Mouse (Mus musculus): ENCODE measurements around the gene Ms4a10. TPM values are rescaled to one million over a fixed set of nuclear protein-coding genes. Genes with fewer than 3 reads are reported as not detected.

Gene Ms4a10
- not detected in 2 replicates for polyA plus RNA-seq (2014; fragmentation: Nextera tagmentation; extraction: Ambion mirVana)

DNA sequence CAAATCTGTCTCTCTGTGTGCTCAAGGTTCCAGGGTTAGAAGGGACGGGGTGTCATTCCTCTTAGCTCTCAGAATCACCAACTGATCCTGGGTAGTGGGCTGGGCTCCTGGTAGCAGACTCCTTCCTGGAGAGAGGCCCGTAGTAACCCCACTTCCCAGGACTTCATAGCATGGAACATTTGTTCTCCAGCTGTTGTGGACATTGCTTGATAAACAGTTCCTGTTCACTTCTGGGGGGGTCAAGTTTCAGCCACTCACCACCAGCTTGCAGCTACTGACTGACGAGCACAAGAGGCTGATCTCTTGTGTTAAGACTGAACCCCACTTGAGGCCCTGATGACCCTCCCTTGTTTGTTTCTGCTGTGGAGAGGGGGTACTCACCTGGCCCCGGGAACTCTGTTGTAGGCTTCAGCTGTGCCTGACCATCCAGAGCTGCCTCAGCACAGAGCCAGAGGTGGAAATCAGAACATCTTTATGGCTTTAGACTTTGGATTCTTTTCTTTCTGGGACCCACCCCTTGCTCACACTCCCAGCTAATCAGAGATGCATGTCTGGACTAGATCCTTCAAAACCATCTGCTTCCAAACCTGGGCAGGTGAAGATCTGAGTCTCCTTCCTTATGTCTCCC lies at the start of gene Ms4a10:
Gene Ms4a10, minus strand, starts transcription at position 433 of the 628 bp plus-strand sequence.
- no peaks in the 10 kb centered on the region for H3K27me3 ChIP-seq (ENCODE audit: control insufficient read depth, insufficient read depth, low read length)
- no peak within 1 kb of the TSS for H3K4me3 ChIP-seq (ENCODE audit: control insufficient read depth in 1 of 2, insufficient read depth in 1 of 2, low read depth in 1 of 2, low read length in 2 of 2)
- no peak for ATAC-seq (ENCODE audit: insufficient number of reproducible peaks, insufficient read depth, low FRiP score, low read depth)
- no peak within 1 kb of the TSS for H3K27ac ChIP-seq (replicated peaks in 1 of 2; ENCODE audit: control insufficient read depth in 1 of 2, insufficient read depth in 1 of 2, low read depth in 2 of 2, low read length in 2 of 2)
- H3K9ac ChIP-seq (ENCODE audit: low read length), result no peak within 1 kb of the TSS
- no peaks in the 10 kb centered on the region for H3K36me3 ChIP-seq (ENCODE audit: control insufficient read depth, insufficient read depth, low read length)
- WGBS, result 23% methylated on average over 4 of the region's 4 CpGs
- H3K4me1 ChIP-seq (ENCODE audit: control insufficient read depth in 2 of 2, insufficient read depth in 2 of 2, low read length in 2 of 2), result no peaks in the 10 kb centered on the region; a peak in 3 of 4 replicates
- no peak within 1 kb of the TSS for H3K4me2 ChIP-seq (ENCODE audit: low read length)
- H3K9me3 ChIP-seq (ENCODE audit: control insufficient read depth, low read length), result peaks cover 8% of the 10 kb centered on the region

DNA sequence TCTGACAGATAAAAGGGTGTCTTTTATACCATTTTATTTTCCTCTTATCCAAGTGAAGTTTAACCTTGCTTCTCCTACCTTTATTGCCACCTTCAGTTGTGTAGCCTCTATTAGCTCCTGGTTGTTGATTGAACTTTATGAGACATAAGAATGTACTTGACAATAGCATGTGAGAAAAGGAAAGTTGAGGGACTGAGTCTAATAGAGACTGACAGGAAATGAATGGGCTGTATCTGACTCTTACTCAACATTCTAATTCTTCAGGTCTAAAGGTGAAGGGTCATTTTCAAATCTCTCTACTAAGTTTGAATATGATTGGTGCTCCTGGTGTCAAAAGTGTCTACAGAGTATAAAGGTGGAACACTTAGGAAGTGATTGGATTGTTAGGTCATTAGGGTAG lies 47.9 kb upstream of the Ms4a10 start:
- Histone ChIP-seq H3K4me2 (ENCODE audit: low read length) (no peak overlapping the region), H3K4me1 (ENCODE audit: control insufficient read depth in 2 of 2, insufficient read depth in 2 of 2, low read length in 2 of 2) (no peaks in the 10 kb centered on the region), H3K36me3 (ENCODE audit: control insufficient read depth, insufficient read depth, low read length) (no peaks in the 10 kb centered on the region), H3K27ac (replicated peaks in 1 of 2; ENCODE audit: control insufficient read depth in 1 of 2, insufficient read depth in 1 of 2, low read depth in 2 of 2, low read length in 2 of 2) (no peak overlapping the region), H3K4me3 (ENCODE audit: control insufficient read depth in 1 of 2, insufficient read depth in 1 of 2, low read depth in 1 of 2, low read length in 2 of 2) (no peak overlapping the region), H3K27me3 (ENCODE audit: control insufficient read depth, insufficient read depth, low read length) (no peaks in the 10 kb centered on the region), H3K9me3 (ENCODE audit: control insufficient read depth, low read length) (no peaks in the 10 kb centered on the region), H3K9ac (ENCODE audit: low read length) (no peak overlapping the region)
- no peak for ATAC-seq (ENCODE audit: insufficient number of reproducible peaks, insufficient read depth, low FRiP score, low read depth)

DNA sequence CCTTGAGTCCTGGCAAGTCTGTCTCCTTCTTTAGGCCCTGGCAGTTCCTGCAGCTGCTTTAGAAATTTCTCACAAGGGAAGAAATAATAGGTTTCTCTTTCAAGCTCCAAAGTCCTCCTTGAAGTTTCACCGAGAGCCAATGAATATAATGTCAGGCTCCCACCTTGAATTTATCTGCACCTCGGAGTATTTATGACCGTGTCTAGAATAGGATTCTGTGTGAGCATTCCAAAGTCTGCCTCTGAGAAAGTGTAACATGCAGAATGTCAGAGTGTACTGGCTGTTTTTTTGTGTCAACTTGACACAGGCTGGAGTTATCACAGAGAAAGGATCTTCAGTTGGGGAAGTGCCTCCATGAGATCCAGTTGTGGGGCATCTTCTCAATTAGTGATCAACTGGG lies 43.4 kb upstream of the Ms4a10 start, which contains the start of gene Ms4a18:
Gene Ms4a18, minus strand, starts transcription at position 141 of the 400 bp plus-strand sequence.
- 77% methylated on average over 3 of the region's 3 CpGs for WGBS
- Histone ChIP-seq H3K9me3 (ENCODE audit: control insufficient read depth, low read length) (no peaks in the 10 kb centered on the region), H3K27me3 (ENCODE audit: control insufficient read depth, insufficient read depth, low read length) (no peaks in the 10 kb centered on the region), H3K9ac (ENCODE audit: low read length) (no peak within 1 kb of the TSS), H3K36me3 (ENCODE audit: control insufficient read depth, insufficient read depth, low read length) (no peaks in the 10 kb centered on the region), H3K4me3 (ENCODE audit: control insufficient read depth in 1 of 2, insufficient read depth in 1 of 2, low read depth in 1 of 2, low read length in 2 of 2) (no peak within 1 kb of the TSS), H3K4me1 (ENCODE audit: control insufficient read depth in 2 of 2, insufficient read depth in 2 of 2, low read length in 2 of 2) (no peaks in the 10 kb centered on the region), H3K4me2 (ENCODE audit: low read length) (no peak within 1 kb of the TSS), H3K27ac (replicated peaks in 1 of 2; ENCODE audit: control insufficient read depth in 1 of 2, insufficient read depth in 1 of 2, low read depth in 2 of 2, low read length in 2 of 2) (no peak within 1 kb of the TSS)
- no peak for ATAC-seq (ENCODE audit: insufficient number of reproducible peaks, insufficient read depth, low FRiP score, low read depth)

GRCm38 (mm10) chr19:11017251-11017650 lies 42.8 kb upstream of the Ms4a10 start:
- H3K9ac ChIP-seq (ENCODE audit: low read length), result no peak overlapping the region
- no peak overlapping the region for H3K4me3 ChIP-seq (ENCODE audit: control insufficient read depth in 1 of 2, insufficient read depth in 1 of 2, low read depth in 1 of 2, low read length in 2 of 2)
- ATAC-seq (ENCODE audit: insufficient number of reproducible peaks, insufficient read depth, low FRiP score, low read depth), result no peak
- H3K27me3 ChIP-seq (ENCODE audit: control insufficient read depth, insufficient read depth, low read length), result no peaks in the 10 kb centered on the region
- H3K4me2 ChIP-seq (ENCODE audit: low read length), result no peak overlapping the region
- 63% methylated on average over 2 of the region's 2 CpGs for whole genome bisulfite sequencing
- H3K27ac ChIP-seq (replicated peaks in 1 of 2; ENCODE audit: control insufficient read depth in 1 of 2, insufficient read depth in 1 of 2, low read depth in 2 of 2, low read length in 2 of 2), result no peak overlapping the region
- H3K9me3 ChIP-seq (ENCODE audit: control insufficient read depth, low read length), result no peaks in the 10 kb centered on the region
- no peaks in the 10 kb centered on the region for H3K4me1 ChIP-seq (ENCODE audit: control insufficient read depth in 2 of 2, insufficient read depth in 2 of 2, low read length in 2 of 2)
- H3K36me3 ChIP-seq (ENCODE audit: control insufficient read depth, insufficient read depth, low read length), result no peaks in the 10 kb centered on the region

DNA sequence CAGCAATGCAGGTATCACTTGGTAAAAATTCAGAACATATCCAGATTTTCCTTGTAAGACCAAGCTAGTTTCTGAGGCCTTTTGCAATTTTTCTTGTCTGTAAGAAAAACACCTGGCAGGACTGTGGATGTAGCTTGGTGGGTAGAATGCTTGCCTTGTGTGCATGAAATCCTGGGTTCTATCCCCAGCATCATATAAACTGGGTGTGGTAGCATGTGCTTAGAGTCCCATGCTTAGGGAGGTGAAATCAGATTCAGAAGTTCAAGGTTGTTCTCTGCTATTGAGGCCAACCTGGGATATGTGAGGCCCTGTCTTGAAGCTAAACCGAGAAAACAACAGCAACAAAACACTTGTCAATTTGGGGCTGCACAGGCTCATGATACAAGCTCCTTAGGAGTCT lies 41.5 kb upstream of the Ms4a10 start:
- Histone ChIP-seq H3K27me3 (ENCODE audit: control insufficient read depth, insufficient read depth, low read length) (no peaks in the 10 kb centered on the region), H3K27ac (replicated peaks in 1 of 2; ENCODE audit: control insufficient read depth in 1 of 2, insufficient read depth in 1 of 2, low read depth in 2 of 2, low read length in 2 of 2) (no peak overlapping the region), H3K9ac (ENCODE audit: low read length) (no peak overlapping the region), H3K4me2 (ENCODE audit: low read length) (no peak overlapping the region), H3K4me3 (ENCODE audit: control insufficient read depth in 1 of 2, insufficient read depth in 1 of 2, low read depth in 1 of 2, low read length in 2 of 2) (no peak overlapping the region), H3K36me3 (ENCODE audit: control insufficient read depth, insufficient read depth, low read length) (no peaks in the 10 kb centered on the region), H3K4me1 (ENCODE audit: control insufficient read depth in 2 of 2, insufficient read depth in 2 of 2, low read length in 2 of 2) (no peaks in the 10 kb centered on the region), H3K9me3 (ENCODE audit: control insufficient read depth, low read length) (no peaks in the 10 kb centered on the region)
- WGBS, result 80% methylated on average over 1 of the region's 1 CpGs
- ATAC-seq (ENCODE audit: insufficient number of reproducible peaks, insufficient read depth, low FRiP score, low read depth), result no peak

GRCm38 (mm10) chr19:11015468-11015867 lies 41.0 kb upstream of the Ms4a10 start:
- Histone ChIP-seq H3K27me3 (ENCODE audit: control insufficient read depth, insufficient read depth, low read length) (no peaks in the 10 kb centered on the region), H3K9me3 (ENCODE audit: control insufficient read depth, low read length) (no peaks in the 10 kb centered on the region), H3K9ac (ENCODE audit: low read length) (no peak overlapping the region), H3K36me3 (ENCODE audit: control insufficient read depth, insufficient read depth, low read length) (no peaks in the 10 kb centered on the region), H3K27ac (replicated peaks in 1 of 2; ENCODE audit: control insufficient read depth in 1 of 2, insufficient read depth in 1 of 2, low read depth in 2 of 2, low read length in 2 of 2) (no peak overlapping the region), H3K4me3 (ENCODE audit: control insufficient read depth in 1 of 2, insufficient read depth in 1 of 2, low read depth in 1 of 2, low read length in 2 of 2) (no peak overlapping the region), H3K4me1 (ENCODE audit: control insufficient read depth in 2 of 2, insufficient read depth in 2 of 2, low read length in 2 of 2) (no peaks in the 10 kb centered on the region), H3K4me2 (ENCODE audit: low read length) (no peak overlapping the region)
- no peak for ATAC-seq (ENCODE audit: insufficient number of reproducible peaks, insufficient read depth, low FRiP score, low read depth)

DNA sequence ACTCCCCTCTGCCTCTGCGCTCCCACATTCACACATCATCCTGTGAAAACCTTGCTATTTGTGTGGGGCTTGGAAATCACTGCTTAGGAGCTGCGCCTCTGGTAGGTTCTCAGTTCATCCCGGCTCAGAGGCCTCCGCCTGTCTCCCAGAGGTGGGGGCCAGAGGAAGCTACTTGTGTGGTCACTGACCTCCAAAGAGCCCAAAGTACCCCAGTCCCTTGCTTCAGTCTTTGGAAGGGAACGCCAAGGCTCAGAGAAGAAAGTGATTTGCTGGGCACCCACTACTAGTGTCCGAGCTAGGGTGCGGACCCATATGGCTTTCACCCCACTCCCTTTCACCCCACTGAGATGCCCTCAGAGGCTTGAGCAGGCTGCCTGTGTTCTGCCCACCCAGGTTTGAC lies 18.7 kb upstream of the Ms4a10 start, which contains the start of gene Ms4a15:
Gene Ms4a15, minus strand, starts transcription at position 101 of the 400 bp plus-strand sequence.
- no peaks in the 10 kb centered on the region for H3K9me3 ChIP-seq (ENCODE audit: control insufficient read depth, low read length)
- no peak within 1 kb of the TSS for H3K4me3 ChIP-seq (ENCODE audit: control insufficient read depth in 1 of 2, insufficient read depth in 1 of 2, low read depth in 1 of 2, low read length in 2 of 2)
- no peak within 1 kb of the TSS for H3K27ac ChIP-seq (replicated peaks in 1 of 2; ENCODE audit: control insufficient read depth in 1 of 2, insufficient read depth in 1 of 2, low read depth in 2 of 2, low read length in 2 of 2)
- no peak within 1 kb of the TSS for H3K4me2 ChIP-seq (ENCODE audit: low read length)
- WGBS, result 84% methylated on average over 7 of the region's 7 CpGs
- peaks cover 2 to 3% of the 10 kb centered on the region in 2 experiments; a peak in 1 of 4 replicates for H3K4me1 ChIP-seq (ENCODE audit: control insufficient read depth in 2 of 2, insufficient read depth in 2 of 2, low read length in 2 of 2)
- H3K36me3 ChIP-seq (ENCODE audit: control insufficient read depth, insufficient read depth, low read length), result no peaks in the 10 kb centered on the region
- H3K27me3 ChIP-seq (ENCODE audit: control insufficient read depth, insufficient read depth, low read length), result no peaks in the 10 kb centered on the region
- ATAC-seq (ENCODE audit: insufficient number of reproducible peaks, insufficient read depth, low FRiP score, low read depth), result no peak
- H3K9ac ChIP-seq (ENCODE audit: low read length), result no peak within 1 kb of the TSS

DNA sequence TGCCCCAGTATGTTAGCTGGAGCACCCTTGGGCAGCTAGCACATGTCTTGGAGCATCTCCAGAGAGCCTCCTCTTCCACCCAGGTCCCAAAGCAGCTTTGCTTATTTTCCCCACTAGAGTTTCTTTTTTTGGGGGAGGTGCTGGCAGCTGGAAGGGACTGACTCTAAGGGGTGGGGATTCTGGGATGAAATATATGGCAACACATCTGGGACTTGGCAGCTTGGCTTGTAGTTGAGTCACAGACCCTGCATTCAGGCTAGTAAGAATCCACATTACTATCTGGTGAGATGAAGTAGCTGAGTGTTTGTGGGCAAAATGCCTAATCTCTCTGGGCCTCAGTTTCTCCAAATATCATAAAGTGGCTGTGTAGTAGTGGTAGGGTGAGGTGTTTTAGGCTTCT lies 17.4 kb upstream of the Ms4a10 start:
- Histone ChIP-seq H3K36me3 (ENCODE audit: control insufficient read depth, insufficient read depth, low read length) (no peaks in the 10 kb centered on the region), H3K4me3 (ENCODE audit: control insufficient read depth in 1 of 2, insufficient read depth in 1 of 2, low read depth in 1 of 2, low read length in 2 of 2) (no peak overlapping the region), H3K4me1 (ENCODE audit: control insufficient read depth in 2 of 2, insufficient read depth in 2 of 2, low read length in 2 of 2) (peaks cover 2 to 3% of the 10 kb centered on the region in 2 experiments; a peak in 1 of 4 replicates), H3K9ac (ENCODE audit: low read length) (no peak overlapping the region), H3K9me3 (ENCODE audit: control insufficient read depth, low read length) (no peaks in the 10 kb centered on the region), H3K27me3 (ENCODE audit: control insufficient read depth, insufficient read depth, low read length) (no peaks in the 10 kb centered on the region), H3K4me2 (ENCODE audit: low read length) (no peak overlapping the region), H3K27ac (replicated peaks in 1 of 2; ENCODE audit: control insufficient read depth in 1 of 2, insufficient read depth in 1 of 2, low read depth in 2 of 2, low read length in 2 of 2) (no peak overlapping the region)
- no peak for ATAC-seq (ENCODE audit: insufficient number of reproducible peaks, insufficient read depth, low FRiP score, low read depth)

All from heart, embryonic 14.5 days (tissue).